Mouse (Mus musculus) urinary bladder, postnatal 14 days (tissue): Measurements from ENCODE around the gene Col7a1.

Experiments
- DNase-seq: peaks from one replicate; pipeline ENCODE4 v3.0.0; 2021; ENCODE audit warnings: low spot score

Col7a1 gene

GRCm38 (mm10) chr9:108953081-108953636, at the start of gene Col7a1:
Gene Col7a1, plus strand, starts transcription at chr9:108953586.
- no peak for DNase-seq

GRCm38 (mm10) chr9:108912308-108912707, 41.1 kb upstream of the Col7a1 start:
- DNase-seq = no peak

GRCm38 (mm10) chr9:108913161-108913560, 40.2 kb upstream of the Col7a1 start:
- no peak for DNase-seq

GRCm38 (mm10) chr9:108913621-108914020, 39.8 kb upstream of the Col7a1 start:
- DNase-seq = no peak

- no peak for DNase-seq
Observed at GRCm38 (mm10) chr9:108914491-108914890, 38.9 kb upstream of the Col7a1 start, which contains the start of gene Tmem89. Gene Tmem89, plus strand, starts transcription at chr9:108914619.

GRCm38 (mm10) chr9:108925897-108926296, 27.5 kb upstream of the Col7a1 start:
- no peak for DNase-seq

GRCm38 (mm10) chr9:108928424-108928823, 25.0 kb upstream of the Col7a1 start:
- no peak for DNase-seq

GRCm38 (mm10) chr9:108935991-108936390, 17.4 kb upstream of the Col7a1 start:
- no peak for DNase-seq

GRCm38 (mm10) chr9:108936418-108937364, 16.7 kb upstream of the Col7a1 start, which contains the start of gene Uqcrc1:
Gene Uqcrc1, plus strand, starts transcription at chr9:108936633.
- DNase-seq = peak; percentile 97

GRCm38 (mm10) chr9:108945111-108945510, 8.3 kb upstream of the Col7a1 start:
- no peak for DNase-seq

GRCm38 (mm10) chr9:108945608-108946007, 7.8 kb upstream of the Col7a1 start:
- DNase-seq = no peak

- peak; percentile 84 for DNase-seq
Observed at GRCm38 (mm10) chr9:108949231-108949966, 4.0 kb upstream of the Col7a1 start.

- no peak for DNase-seq
Observed at GRCm38 (mm10) chr9:108949967-108950728, 3.2 kb upstream of the Col7a1 start.

GRCm38 (mm10) chr9:108955241-108955640, 1.9 kb downstream of the Col7a1 start:
- DNase-seq = no peak

- DNase-seq = no peak
Observed at GRCm38 (mm10) chr9:108955846-108956245, 2.5 kb downstream of the Col7a1 start.

GRCm38 (mm10) chr9:108963577-108963976, 10.2 kb downstream of the Col7a1 start:
- DNase-seq = no peak

GRCm38 (mm10) chr9:108964338-108964737, 11.0 kb downstream of the Col7a1 start:
- no peak for DNase-seq

GRCm38 (mm10) chr9:108970623-108971022, 17.2 kb downstream of the Col7a1 start:
- no peak for DNase-seq

- DNase-seq = no peak
Observed at GRCm38 (mm10) chr9:108976483-108976882, 23.1 kb downstream of the Col7a1 start.

- no peak for DNase-seq
Observed at GRCm38 (mm10) chr9:108977966-108978365, 24.6 kb downstream of the Col7a1 start.

- no peak for DNase-seq
Observed at GRCm38 (mm10) chr9:108982498-108982897, 29.1 kb downstream of the Col7a1 start.

GRCm38 (mm10) chr9:108983209-108983608, 29.8 kb downstream of the Col7a1 start:
- DNase-seq = no peak
